Mouse (Mus musculus): ENCODE data around the gene Sh3gl3.

Sh3gl3 gene

DNA sequence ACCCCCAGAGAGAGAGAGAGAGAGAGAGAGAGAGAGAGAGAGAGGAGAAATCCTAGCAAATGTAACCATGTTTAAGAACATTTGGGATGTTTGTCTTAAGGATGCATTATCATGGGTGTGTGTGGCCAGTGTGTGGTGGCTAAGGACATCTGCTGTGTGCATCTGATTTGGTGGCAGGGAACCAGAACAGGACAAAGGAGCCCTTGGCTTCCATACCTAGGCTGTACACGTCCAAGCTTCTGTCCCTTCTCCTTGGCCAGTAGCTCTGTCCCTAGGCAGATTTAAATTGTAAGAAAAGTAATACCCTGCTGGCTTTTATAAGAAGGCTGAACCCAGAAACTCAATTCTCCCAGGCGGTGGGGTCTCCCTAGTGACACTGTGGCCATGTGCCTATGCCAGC is 121.0 kb downstream of the Sh3gl3 start:
- no peak for DNase-seq

DNA sequence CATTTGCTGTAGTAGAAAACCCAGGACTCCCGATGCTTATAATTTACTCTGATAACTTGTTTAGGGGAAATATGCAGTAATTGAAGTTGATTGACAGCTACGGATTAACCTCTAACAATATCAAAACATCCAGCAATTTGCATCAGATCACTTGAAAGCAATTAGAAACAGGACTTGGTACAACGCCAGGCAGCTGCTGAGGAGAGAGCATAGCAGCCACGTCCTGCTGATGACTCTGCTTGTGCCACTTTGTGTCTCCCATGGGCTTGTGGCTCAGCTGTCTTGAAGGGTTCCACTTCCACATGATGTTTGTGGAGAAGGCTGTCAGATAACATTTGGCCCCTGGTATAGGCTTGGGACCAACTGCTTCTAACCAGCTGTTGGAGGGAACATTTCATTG is 134.8 kb downstream of the Sh3gl3 start:
- DNase-seq, result no peak

DNA sequence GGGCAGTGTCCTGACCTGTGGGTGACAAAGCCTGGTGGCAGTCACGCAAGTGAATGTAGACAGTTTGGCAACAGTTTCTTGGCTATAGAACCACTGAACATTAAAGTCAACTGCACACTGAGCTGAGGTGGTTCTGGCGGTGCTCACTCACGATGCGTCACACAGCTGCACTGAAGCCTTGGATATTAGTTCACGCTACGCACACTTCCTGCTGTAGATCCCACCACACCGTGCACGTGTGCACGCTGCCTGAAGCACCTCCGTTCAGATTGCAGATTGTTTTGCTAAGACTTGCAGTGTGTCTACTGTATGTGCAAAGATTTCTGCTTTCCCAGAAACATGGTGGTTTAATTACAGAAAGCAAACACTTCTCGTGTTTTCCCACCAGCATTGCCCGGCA is 144.9 kb downstream of the Sh3gl3 start:
- no peak for DNase-seq

GRCm38 (mm10) chr7:82326616-82327015 is 153.0 kb downstream of the Sh3gl3 start:
- DNase-seq, result no peak

DNA sequence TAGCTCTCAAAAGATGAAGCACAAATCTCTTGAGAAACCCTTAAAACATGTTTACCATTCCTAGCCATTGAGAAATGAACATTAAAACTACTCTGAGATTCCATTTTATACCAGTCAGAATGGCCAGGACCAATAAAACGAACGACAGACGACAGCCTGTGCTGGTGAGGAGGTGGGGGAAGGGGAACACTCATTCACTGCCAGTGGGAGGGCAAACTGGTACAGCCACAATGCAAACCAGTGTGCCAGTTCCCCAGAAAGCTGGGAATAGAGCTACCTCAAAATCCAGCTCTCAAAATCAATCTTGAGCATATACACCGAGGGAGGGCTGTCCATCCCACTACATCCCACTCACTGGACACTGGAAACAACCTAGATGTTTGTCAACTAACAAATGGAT is 153.6 kb downstream of the Sh3gl3 start:
- DNase-seq, result no peak

DNA sequence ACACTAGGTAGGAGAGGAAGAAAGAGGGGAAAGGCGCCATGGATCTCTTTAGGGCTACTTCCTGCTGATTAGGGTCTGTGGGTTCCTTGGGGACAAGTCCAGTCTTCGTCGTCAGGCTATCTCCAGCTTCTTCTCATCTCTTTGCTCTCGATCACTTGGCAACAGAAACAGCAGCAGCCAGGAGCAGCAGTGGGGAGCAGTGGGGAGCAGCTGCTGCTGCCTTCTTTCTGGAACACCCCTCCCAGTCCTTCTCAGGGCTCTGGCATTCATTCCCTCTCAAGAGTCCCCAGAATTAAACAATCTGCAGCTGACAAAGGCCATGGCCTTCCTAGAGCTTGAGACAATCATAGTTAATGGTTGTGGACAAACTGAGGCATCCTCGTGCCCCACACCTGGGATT is 154.2 kb downstream of the Sh3gl3 start:
- DNase-seq, result no peak

DNA sequence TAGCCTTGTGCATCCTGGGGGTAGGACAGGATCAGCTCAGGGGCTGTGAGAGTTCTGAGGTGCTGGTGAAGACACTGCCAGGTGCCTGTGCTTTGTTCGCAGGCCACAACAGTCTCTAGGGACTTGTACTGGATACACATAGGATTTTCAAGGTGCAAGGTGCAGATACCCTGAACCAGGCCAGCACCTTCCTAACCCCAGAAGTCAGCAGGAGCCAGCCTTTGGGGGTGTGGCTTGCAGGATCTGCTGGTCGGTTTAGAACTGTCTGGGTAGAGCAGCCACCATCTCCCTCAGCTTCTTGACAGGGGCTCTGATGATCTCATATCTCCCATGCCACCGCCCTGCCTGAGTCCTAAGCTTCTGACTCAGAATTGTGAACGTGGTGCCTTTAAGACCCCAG is 156.2 kb downstream of the Sh3gl3 start:
- DNase-seq, result no peak

GRCm38 (mm10) chr7:82330860-82331259 is 157.2 kb downstream of the Sh3gl3 start:
- DNase-seq, result no peak

DNA sequence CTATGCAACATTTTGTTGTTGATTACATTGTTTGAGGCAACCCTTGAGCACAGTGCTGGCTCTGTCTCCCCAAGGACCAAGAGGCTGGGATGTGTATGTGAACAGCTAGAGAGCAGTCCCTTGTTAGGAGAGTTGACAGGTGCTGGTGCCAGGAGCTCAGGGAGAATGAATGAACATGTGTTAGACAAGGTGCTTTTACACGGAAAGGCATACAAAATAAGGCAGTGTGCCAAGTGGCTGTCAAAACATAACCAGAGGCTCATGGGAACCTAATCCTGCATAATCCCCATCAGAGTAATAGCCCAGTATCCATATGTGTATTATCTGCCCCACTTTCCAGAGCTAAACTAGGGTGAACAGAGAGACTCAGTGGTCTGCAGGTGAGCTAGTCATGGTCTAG is 160.4 kb downstream of the Sh3gl3 start:
- no peak for DNase-seq

- peak; percentile 26 for DNase-seq
Observed at GRCm38 (mm10) chr7:82335211-82336121, 161.8 kb downstream of the Sh3gl3 start, which contains the start of gene Adamtsl3. Gene Adamtsl3 (plus strand): TSS chr7:82335694.

DNA sequence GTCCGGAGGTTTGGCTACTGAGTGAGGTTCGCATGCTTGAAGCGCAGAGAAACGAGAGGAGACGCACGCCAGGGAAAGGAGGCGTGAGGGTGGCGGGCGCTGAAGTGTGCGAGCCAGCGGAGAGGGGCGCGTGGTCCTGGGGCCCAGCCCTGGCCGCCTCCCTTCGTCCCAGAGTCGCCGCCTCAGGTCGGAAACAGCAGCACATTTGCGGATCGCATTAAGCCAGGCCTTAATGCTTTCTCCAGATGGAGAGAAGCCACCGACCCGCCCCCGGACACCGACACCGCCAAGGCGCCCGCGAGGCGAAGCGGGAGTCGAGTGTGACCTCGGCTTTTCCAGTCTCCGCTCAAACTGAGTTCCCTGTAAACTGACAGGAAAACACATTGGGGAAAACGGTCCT is 162.5 kb downstream of the Sh3gl3 start:
- DNase-seq, result peak; percentile 14

GRCm38 (mm10) chr7:82338121-82338520 is 164.5 kb downstream of the Sh3gl3 start:
- no peak for DNase-seq

DNA sequence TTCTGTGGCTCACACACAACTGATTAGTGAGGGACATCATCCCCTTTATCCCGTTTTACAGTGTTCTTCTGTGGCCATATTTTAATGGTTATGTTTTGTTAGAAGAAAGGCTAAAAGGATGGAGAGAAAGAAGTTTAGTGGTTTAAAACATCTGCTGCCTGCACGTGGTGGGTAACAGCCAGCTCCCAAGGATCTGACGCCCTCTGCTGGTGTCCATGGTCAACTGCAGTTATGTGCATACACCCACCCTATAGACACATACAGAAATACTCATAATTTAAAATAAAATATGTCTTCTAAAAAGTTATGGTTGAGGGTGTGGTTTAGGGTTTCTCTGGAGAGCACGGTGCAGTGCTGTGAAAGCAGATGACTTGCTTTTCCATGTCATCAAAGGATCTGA is 164.9 kb downstream of the Sh3gl3 start:
- DNase-seq, result no peak

DNA sequence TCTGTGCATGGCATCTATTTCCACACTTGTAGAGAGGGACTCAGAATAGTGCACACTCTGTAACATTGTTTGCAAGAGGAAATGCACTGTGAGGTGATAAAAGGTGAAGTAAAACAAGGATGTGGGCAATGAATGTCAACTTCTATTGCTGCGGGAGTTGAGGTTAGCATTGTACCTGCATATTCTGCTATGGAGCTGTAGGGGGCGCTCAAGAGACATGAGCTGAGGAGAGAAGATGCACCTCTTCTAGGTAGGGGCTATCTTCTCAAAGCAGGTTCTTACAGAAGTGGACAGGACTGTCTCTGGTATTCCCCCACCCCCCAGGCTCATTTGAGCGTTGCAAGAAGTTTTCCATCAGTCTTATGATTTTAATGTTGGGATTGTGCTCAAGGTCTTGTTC is 165.6 kb downstream of the Sh3gl3 start:
- DNase-seq, result no peak

DNA sequence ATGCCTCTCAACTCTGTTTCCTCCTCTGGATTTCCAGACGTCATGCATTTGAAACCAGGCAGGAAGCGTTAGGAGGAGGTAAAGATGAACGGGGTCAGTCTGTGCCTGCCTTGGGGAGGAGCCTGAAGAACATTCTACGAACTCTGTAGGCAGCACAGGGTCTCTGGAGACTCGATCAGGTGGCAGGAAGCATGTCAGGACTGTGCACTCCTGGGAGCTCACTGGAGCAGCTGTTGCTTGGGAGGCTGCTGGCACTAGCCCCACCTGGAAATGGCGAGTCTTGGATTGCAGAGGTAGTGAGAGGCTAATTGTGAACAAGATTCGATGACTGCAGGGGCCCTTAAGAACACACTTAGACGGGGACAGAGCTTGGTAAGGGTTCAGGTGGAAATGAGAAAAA is 167.8 kb downstream of the Sh3gl3 start:
- no peak for DNase-seq

DNA sequence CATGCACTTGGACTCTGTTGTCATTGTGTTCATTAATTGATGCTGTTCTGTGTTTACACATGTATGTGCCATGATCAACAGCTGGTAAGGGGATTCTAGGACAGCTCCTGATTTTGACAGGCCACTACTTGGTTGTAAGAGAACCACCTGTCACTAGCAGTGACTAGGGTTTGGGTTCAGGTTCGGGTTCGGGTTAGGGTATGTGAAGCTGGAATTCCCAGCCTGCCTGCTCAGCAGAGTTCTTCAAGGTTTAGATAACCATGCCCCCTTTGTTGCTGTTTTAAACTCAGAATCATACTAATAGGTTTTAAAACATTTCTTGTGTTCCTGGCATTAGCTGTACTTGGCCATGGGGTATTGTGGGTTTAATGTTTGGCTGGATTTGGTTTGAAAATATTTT is 173.1 kb downstream of the Sh3gl3 start:
- DNase-seq, result no peak

DNA sequence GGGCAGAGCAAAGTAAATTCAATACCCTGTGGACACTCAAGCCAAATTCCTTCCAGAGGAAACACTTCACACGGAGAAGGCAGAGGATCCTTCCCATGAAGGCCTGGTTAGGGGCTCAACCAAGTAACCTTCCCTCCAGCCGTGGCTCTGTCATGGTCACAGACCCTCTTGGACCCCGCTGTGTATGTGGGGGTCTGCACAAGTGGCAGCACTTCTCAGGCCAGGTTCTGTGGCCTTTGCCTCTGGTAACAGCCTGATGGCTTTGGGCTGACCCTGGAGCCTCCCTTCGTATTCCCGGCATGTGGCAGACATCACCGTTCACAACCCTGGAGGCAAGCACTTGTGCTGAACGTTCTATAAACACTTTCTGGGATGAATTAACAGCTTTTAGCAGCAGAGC is 176.2 kb downstream of the Sh3gl3 start:
- no peak for DNase-seq

DNA sequence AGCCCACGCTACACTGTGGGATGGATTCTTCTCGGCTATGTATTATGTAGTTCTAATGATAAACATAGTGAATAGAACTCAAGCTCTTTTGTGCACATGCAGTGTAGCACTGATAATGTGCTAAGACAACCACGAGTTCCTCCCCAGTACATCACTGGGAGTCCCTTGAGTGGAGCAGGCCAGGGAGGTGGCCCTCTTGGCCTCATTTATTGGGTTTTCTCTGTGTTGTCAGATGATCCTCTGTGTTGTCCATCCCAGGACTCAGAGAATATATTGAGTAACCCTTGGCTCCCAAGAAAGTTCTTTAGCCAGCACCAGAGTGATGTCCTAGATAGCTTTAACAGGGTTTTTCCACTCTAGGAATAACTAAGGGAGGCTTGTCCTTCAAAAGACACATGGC is 176.8 kb downstream of the Sh3gl3 start:
- DNase-seq, result no peak
